Mouse (Mus musculus) lung, postnatal 0 days (tissue): ENCODE data around the gene Gm14214.

Experiments
- CTCF ChIP-seq: IDR thresholded peaks from 2 replicates; pipeline ENCODE4 v1.5.1; 2016; ENCODE audit warnings: antibody characterized with exemption, mild to moderate bottlenecking
- EP300 ChIP-seq: IDR thresholded peaks from 2 replicates; pipeline ENCODE4 v1.6.1; 2016; ENCODE audit warnings: antibody characterized with exemption, mild to moderate bottlenecking, control low read depth

- TF ChIP-seq CTCF (no peak), EP300 (no peak)
Measured at GRCm38 (mm10) chr2:154751924-154752323, 17.9 kb downstream of the Gm14214 start.
